Comparison of ENCODE assay signal across 20 mouse cellular contexts in genomic region chr19:16963178-16963577, GRCm38 (mm10). TPM values are rescaled to one million over a fixed set of nuclear protein-coding genes. Genes with fewer than 3 reads are reported as not detected.
DNase-seq lines count a peak whose midpoint lies in the region; TF ChIP-seq lines count a peak whose summit lies in the region.
"Had no signal": no experiment of that assay in that cellular context is flagged by ENCODE, and none has a peak within 500 bp of the region (broad histone marks: within the 10 kb centered on the region; RNA-seq: fewer than 3 reads in every experiment).

No protein-coding gene starts in this region.

- no peak for TF ChIP-seq EP300 in heart, adult 2 months (IDR thresholded peaks at IDR 0.05; ENCODE audit: insufficient read depth, low read depth, low read length)

- intact Hi-C loops in heart, postnatal 25 days (cut with DNase I): no loop called here
- intact Hi-C loops in heart, adult 2 months (cut with DNase I): no loop called here

- peaks cover 6% of the 10 kb centered on the region for H3K4me1 ChIP-seq in heart, adult 2 months (ENCODE audit: control insufficient read depth, insufficient read depth, low read length)
- H3K4me1 ChIP-seq in heart, embryonic 10.5 days: peaks cover 6% of the 10 kb centered on the region
- H3K4me1 ChIP-seq: embryonic facial prominence, embryonic 10.5 days; embryonic facial prominence, embryonic 12.5 days; forebrain, embryonic 13.5 days; forebrain, embryonic 15.5 days had no signal

- H3K9me3 ChIP-seq in heart, embryonic 10.5 days: no peaks in the 10 kb centered on the region
- H3K9me3 ChIP-seq: embryonic facial prominence, embryonic 10.5 days; forebrain, embryonic 13.5 days; forebrain, embryonic 15.5 days; G1E had no signal

- H3K79me2 ChIP-seq in heart, adult 2 months (replicated peaks; ENCODE audit: control insufficient read depth, insufficient read depth, low read length): no peaks in the 10 kb centered on the region; the same call in 1 of the 2 replicates

- no peak for TF ChIP-seq POLR2A in heart, adult 2 months (IDR thresholded peaks at IDR 0.05; ENCODE audit: insufficient read depth, low read depth, low read length)

- H3K36me3 ChIP-seq in heart, adult 2 months (ENCODE audit: control insufficient read depth, insufficient read depth, low read length): peaks cover 6% of the 10 kb centered on the region; the same call in 1 of the 2 replicates
- no peaks in the 10 kb centered on the region for H3K36me3 ChIP-seq in heart, embryonic 10.5 days
- H3K36me3 ChIP-seq: embryonic facial prominence, embryonic 10.5 days; embryonic facial prominence, embryonic 12.5 days; forebrain, embryonic 15.5 days; G1E had no signal

- H3K27ac ChIP-seq in heart, adult 2 months: peak overlapping the region; percentile 43
- no peak overlapping the region for H3K27ac ChIP-seq in heart, embryonic 10.5 days
- H3K27ac ChIP-seq: embryonic facial prominence, embryonic 10.5 days; embryonic facial prominence, embryonic 12.5 days; forebrain, embryonic 13.5 days; forebrain, embryonic 15.5 days had no signal

- no peak overlapping the region for H3K4me3 ChIP-seq in heart, adult 2 months
- H3K4me3 ChIP-seq in heart, embryonic 10.5 days: no peak overlapping the region
- H3K4me3 ChIP-seq: embryonic facial prominence, embryonic 10.5 days; embryonic facial prominence, embryonic 12.5 days; forebrain, embryonic 13.5 days; forebrain, embryonic 15.5 days had no signal

- peak; percentile 27 for DNase-seq in adrenal gland, adult 2 months
- DNase-seq in adrenal gland, postnatal 14 days: no peak
- peak; percentile 91 for DNase-seq in heart, adult 11 months
- no peak for DNase-seq in heart, postnatal 25 days (ENCODE audit: low spot score)
- DNase-seq in heart, adult 2 months: peak in 1 of 2 experiments; percentile 6
- DNase-seq in heart, embryonic 10.5 days (ENCODE audit: low spot score): no peak
- DNase-seq: B cell, adult 2 months; cerebellum, adult 11-12 months; cerebellum, adult 2 months; cerebellum, adult 9-10 months; cerebellum, postnatal 10 days; cerebellum, postnatal 25 days; forebrain, postnatal 0 days had no signal

- 55% methylated on average over 3 of the region's 3 CpGs for WGBS in heart, adult 2 months
- WGBS in heart, embryonic 10.5 days: 82% methylated on average over 3 of the region's 3 CpGs

- no peaks in the 10 kb centered on the region for H3K27me3 ChIP-seq in heart, adult 2 months (ENCODE audit: control insufficient read depth, insufficient read depth, low read length)
- H3K27me3 ChIP-seq in heart, embryonic 10.5 days (ENCODE audit: insufficient read depth, poor library complexity, severe bottlenecking): 0 out of 2 replicates have a peak, but pooled peaks cover 5% of the 10 kb centered on the region
- H3K27me3 ChIP-seq: CH12.LX; embryonic facial prominence, embryonic 12.5 days; forebrain, embryonic 13.5 days; forebrain, embryonic 15.5 days; Patski had no signal

- no peak overlapping the region for H3K9ac ChIP-seq in heart, adult 2 months (ENCODE audit: low read depth, low read length)
- H3K9ac ChIP-seq: embryonic facial prominence, embryonic 12.5 days; forebrain, embryonic 13.5 days; forebrain, embryonic 15.5 days; forebrain, postnatal 0 days had no signal

- no peak for TF ChIP-seq CTCF in heart, adult 2 months (IDR thresholded peaks at IDR 0.05)

RNA-seq across cellular contexts. Expression of gene Prune2, which starts 7.3 kb away (rescaled TPM):
- 10 to 100 TPM; 17.7 to 33.7 TPM for total RNA-seq in adrenal gland, adult 2 months (2021)
- 0.87 and 1.6 TPM in 2 replicates for polyA plus RNA-seq in adrenal gland, adult 2 months (2012; rRNA removed)
- 17.4 and 17.5 TPM in 2 replicates for total RNA-seq in adrenal gland, postnatal 14 days (2021)
- total RNA-seq in heart, postnatal 25 days (2021): 10 to 100 TPM; 29.0 to 32.9 TPM
- total RNA-seq in heart, adult 2 months (2021): 10 to 100 TPM; 48.7 to 54.6 TPM
- polyA plus RNA-seq in heart, adult 2 months (2012; rRNA removed): 16.3 and 32.5 TPM in 2 replicates
- 3.6 and 8.5 TPM in 2 replicates for polyA plus RNA-seq in heart, embryonic 10.5 days (2016; fragmentation: Nextera tagmentation; extraction: Ambion mirVana)
- polyA plus RNA-seq: G1E had no signal

Comparison
In these comparisons a context has a peak if more than half of its experiments do, and no peak if none do; other contexts are left out.
1. DNase-seq: peak in adrenal gland, adult 2 months (single experiment) and heart, adult 11 months (single experiment); none in adrenal gland, postnatal 14 days (single experiment), heart, postnatal 25 days (single experiment) and heart, embryonic 10.5 days (single experiment).